Mouse (Mus musculus) lung, postnatal 0 days (tissue): ENCODE results near the gene Cacna2d2. TPM values are rescaled to one million over a fixed set of nuclear protein-coding genes. Genes with fewer than 3 reads are reported as not detected.

Source experiments
- ATAC-seq: fragments of 200-750 bp; cut with Nextera tagmentation; 2 replicates; pipeline ENCODE4 v1.8.0; 2017; ENCODE audit warnings: moderate library complexity
- DNase-seq: peaks from one replicate; pipeline ENCODE4 v3.0.0-alpha.2; 2016; ENCODE audit warnings: low spot score
- H3K27ac ChIP-seq: fragments of 300-500 bp; sonication (generic); 2 replicates; pipeline ENCODE4 v1.5.1; 2014; ENCODE audit warnings: antibody characterized with exemption, mild to moderate bottlenecking, low read length, mixed read lengths
- H3K27me3 ChIP-seq: fragments of 300-500 bp; sonication (generic); replicated peaks from 2 replicates; pipeline ENCODE4 v1.6.1; 2014; ENCODE audit warnings: low read length, mixed read lengths; ENCODE audit not compliant: insufficient read depth
- H3K36me3 ChIP-seq: fragments of 300-500 bp; sonication (generic); 2 replicates; pipeline ENCODE4 v1.6.1; 2014; ENCODE audit warnings: low read length, mixed read lengths; ENCODE audit not compliant: insufficient read depth
- H3K4me1 ChIP-seq: fragments of 300-500 bp; sonication (generic); 2 replicates; pipeline ENCODE4 v1.6.1; 2014; ENCODE audit warnings: antibody characterized with exemption, low read depth, low read length, mixed read lengths; ENCODE audit not compliant: insufficient read depth
- H3K4me2 ChIP-seq: fragments of 300-500 bp; sonication (generic); replicated peaks from 2 replicates; pipeline ENCODE4 v1.6.1; 2014; ENCODE audit warnings: low read depth, mild to moderate bottlenecking, low read length, moderate library complexity, mixed read lengths
- H3K4me3 ChIP-seq: fragments of 300-500 bp; sonication (generic); 2 replicates; pipeline ENCODE4 v1.5.1; 2014; ENCODE audit warnings: low read depth, low read length
- H3K9ac ChIP-seq: fragments of 300-500 bp; sonication (generic); replicated peaks from 2 replicates; pipeline ENCODE4 v1.6.1; 2014; ENCODE audit warnings: low read depth, mild to moderate bottlenecking
- H3K9me3 ChIP-seq: fragments of 300-500 bp; sonication (generic); 2 replicates; pipeline ENCODE4 v1.6.1; 2016; ENCODE audit warnings: low read length, mixed read lengths
- CTCF ChIP-seq: IDR thresholded peaks from 2 replicates; pipeline ENCODE4 v1.5.1; 2016; ENCODE audit warnings: antibody characterized with exemption, mild to moderate bottlenecking
- EP300 ChIP-seq: IDR thresholded peaks from 2 replicates; pipeline ENCODE4 v1.6.1; 2016; ENCODE audit warnings: antibody characterized with exemption, mild to moderate bottlenecking, control low read depth
- WGBS: fragments of 180-500 bp; shearing (Covaris S2); extraction: QIAGEN DNeasy Blood & Tissue Kit; methylation state at CpG from one replicate; pipeline ENCODE4 v1.1.7; 2014; 5-methylcytosine and 5-hydroxymethylcytosine counted together
- polyA plus RNA-seq: library from polyadenylated mRNA; unstranded; fragments of >200 nt; fragmentation: Nextera tagmentation; extraction: Ambion mirVana; gene quantifications from 2 replicates; pipeline ENCODE4 v1.2.1, GENCODE M21; 2015

Gene Cacna2d2
- polyA plus RNA-seq, 1 experiment from 2014 or later = 0.04 TPM

GRCm38 (mm10) chr9:107470427-107470826, 71.0 kb downstream of the Cacna2d2 start:
- no peaks in the 10 kb centered on the region for H3K9me3 ChIP-seq
- H3K27ac ChIP-seq = no peak overlapping the region
- DNase-seq (no peak), ATAC-seq (no peak)
- 54% methylated on average over 15 of the region's 15 CpGs for WGBS
- no peak overlapping the region for H3K4me3 ChIP-seq
- no peak overlapping the region for H3K9ac ChIP-seq
- no peak overlapping the region for H3K4me2 ChIP-seq
- no peaks in the 10 kb centered on the region for H3K4me1 ChIP-seq
- no peaks in the 10 kb centered on the region for H3K36me3 ChIP-seq
- TF ChIP-seq EP300 (no peak), CTCF (no peak)
- no peaks in the 10 kb centered on the region for H3K27me3 ChIP-seq

- H3K4me1 ChIP-seq = no peaks in the 10 kb centered on the region
- H3K4me3 ChIP-seq = no peak overlapping the region
- no peak overlapping the region for H3K9ac ChIP-seq
- no peaks in the 10 kb centered on the region for H3K27me3 ChIP-seq
- ATAC-seq (no peak), DNase-seq (no peak)
- H3K9me3 ChIP-seq = no peaks in the 10 kb centered on the region
- H3K27ac ChIP-seq = no peak overlapping the region
- no peak overlapping the region for H3K4me2 ChIP-seq
- 75% methylated on average over 1 of the region's 1 CpGs for WGBS
- TF ChIP-seq CTCF = no peak
- TF ChIP-seq EP300 = no peak
- no peaks in the 10 kb centered on the region for H3K36me3 ChIP-seq
Observed at GRCm38 (mm10) chr9:107474016-107474415, 74.6 kb downstream of the Cacna2d2 start.

- DNase-seq (no peak), ATAC-seq (no peak)
- H3K4me2 ChIP-seq = no peak overlapping the region
- no peaks in the 10 kb centered on the region for H3K27me3 ChIP-seq
- H3K36me3 ChIP-seq = no peaks in the 10 kb centered on the region
- no peaks in the 10 kb centered on the region for H3K9me3 ChIP-seq
- H3K4me1 ChIP-seq = no peaks in the 10 kb centered on the region
- 38% methylated on average over 5 of the region's 5 CpGs for WGBS
- H3K27ac ChIP-seq = no peak overlapping the region
- no peak overlapping the region for H3K4me3 ChIP-seq
- no peak overlapping the region for H3K9ac ChIP-seq
- no peak for TF ChIP-seq EP300
- TF ChIP-seq CTCF = peak; percentile 23; the same call in 1 of the 2 replicates
Observed at GRCm38 (mm10) chr9:107478979-107479378, 79.6 kb downstream of the Cacna2d2 start.

GRCm38 (mm10) chr9:107479593-107479992, 80.2 kb downstream of the Cacna2d2 start:
- Histone ChIP-seq H3K27me3 (no peaks in the 10 kb centered on the region), H3K36me3 (no peaks in the 10 kb centered on the region), H3K9ac (no peak overlapping the region), H3K27ac (no peak overlapping the region), H3K4me1 (no peaks in the 10 kb centered on the region), H3K4me3 (no peak overlapping the region), H3K9me3 (no peaks in the 10 kb centered on the region), H3K4me2 (no peak overlapping the region)
- DNase-seq = no peak
- no peak for ATAC-seq
- WGBS = 20% methylated on average over 14 of the region's 14 CpGs
- TF ChIP-seq CTCF = no peak
- no peak for TF ChIP-seq EP300

GRCm38 (mm10) chr9:107480477-107481069, 81.2 kb downstream of the Cacna2d2 start:
- TF ChIP-seq EP300 (no peak), CTCF (no peak)
- WGBS = 18% methylated on average over 9 of the region's 9 CpGs
- DNase-seq (no peak), ATAC-seq (no peak)
- Histone ChIP-seq H3K9ac (no peak overlapping the region), H3K27ac (no peak overlapping the region), H3K36me3 (no peaks in the 10 kb centered on the region), H3K27me3 (no peaks in the 10 kb centered on the region), H3K9me3 (no peaks in the 10 kb centered on the region), H3K4me2 (no peak overlapping the region), H3K4me1 (no peaks in the 10 kb centered on the region), H3K4me3 (no peak overlapping the region)

GRCm38 (mm10) chr9:107481340-107481739, 81.9 kb downstream of the Cacna2d2 start:
- Histone ChIP-seq H3K27ac (no peak overlapping the region), H3K4me2 (no peak overlapping the region), H3K9me3 (no peaks in the 10 kb centered on the region), H3K4me3 (no peak overlapping the region), H3K9ac (no peak overlapping the region), H3K27me3 (no peaks in the 10 kb centered on the region), H3K4me1 (no peaks in the 10 kb centered on the region), H3K36me3 (no peaks in the 10 kb centered on the region)
- DNase-seq = no peak
- ATAC-seq = no peak
- TF ChIP-seq CTCF = no peak
- TF ChIP-seq EP300 = no peak
- WGBS = 38% methylated on average over 12 of the region's 16 CpGs

GRCm38 (mm10) chr9:107482004-107482403, 82.6 kb downstream of the Cacna2d2 start:
- Histone ChIP-seq H3K36me3 (no peaks in the 10 kb centered on the region), H3K9me3 (no peaks in the 10 kb centered on the region), H3K9ac (no peak overlapping the region), H3K4me1 (no peaks in the 10 kb centered on the region), H3K27me3 (no peaks in the 10 kb centered on the region), H3K4me3 (no peak overlapping the region), H3K4me2 (no peak overlapping the region), H3K27ac (no peak overlapping the region)
- TF ChIP-seq EP300 = no peak
- TF ChIP-seq CTCF = no peak
- no peak for DNase-seq
- WGBS = 94% methylated on average over 9 of the region's 9 CpGs
- no peak for ATAC-seq
